Mouse (Mus musculus) C2C12 (cell line): ENCODE data around the gene Gm11099. TPM values are rescaled to one million over a fixed set of nuclear protein-coding genes. Genes with fewer than 3 reads are reported as not detected.
A peak's percentile ranks its signal among the peaks of the same experiment; 100 is the strongest.

ENCODE experiments used
- H3K27me3 ChIP-seq: one replicate; pipeline ENCODE4 v1.6.1; 2011; ENCODE audit not compliant: control insufficient read depth, insufficient read depth, insufficient read length
- H3K36me3 ChIP-seq: one replicate; pipeline ENCODE4 v1.6.1; 2011; ENCODE audit not compliant: control insufficient read depth, insufficient read depth
- H3K4me3 ChIP-seq: one replicate; pipeline ENCODE4 v1.5.1; 2011; ENCODE audit warnings: mild to moderate bottlenecking, control low read depth; ENCODE audit not compliant: poor library complexity, insufficient read depth, severe bottlenecking
- H3K79me2 ChIP-seq: one replicate; pipeline ENCODE4 v1.6.1; 2011; ENCODE audit not compliant: control insufficient read depth, insufficient read depth
- H3K79me3 ChIP-seq: one replicate; pipeline ENCODE4 v1.6.1; 2011; ENCODE audit warnings: low read depth, control low read depth
- H3ac ChIP-seq: one replicate; pipeline ENCODE3; 2011; ENCODE audit warnings: low read depth; ENCODE audit not compliant: control insufficient read depth, insufficient read length
- CEBPB ChIP-seq: IDR thresholded peaks from one replicate; pipeline ENCODE4 v1.6.1; 2011; ENCODE audit warnings: low read depth, mild to moderate bottlenecking, control low read depth, moderate library complexity
- CTCF ChIP-seq: IDR thresholded peaks from one replicate; pipeline ENCODE4 v1.5.1; 2011; ENCODE audit not compliant: control insufficient read depth, insufficient read depth, insufficient read length
- FOSL1 ChIP-seq: IDR thresholded peaks from one replicate; pipeline ENCODE4 v1.8.0; 2011; ENCODE audit warnings: mild to moderate bottlenecking, low read length; ENCODE audit not compliant: poor library complexity, insufficient read depth, severe bottlenecking
- MAX ChIP-seq: IDR thresholded peaks from one replicate; pipeline ENCODE4 v1.6.1; 2011; ENCODE audit warnings: mild to moderate bottlenecking, control low read depth
- MYOD1 ChIP-seq: IDR thresholded peaks from one replicate; pipeline ENCODE4 v1.6.1; 2011; ENCODE audit warnings: low read depth; ENCODE audit not compliant: control insufficient read depth, insufficient read length
- MYOG ChIP-seq: IDR thresholded peaks from one replicate; pipeline ENCODE4 v1.6.1; 2011; ENCODE audit not compliant: control insufficient read depth, insufficient read length; ENCODE audit errors: extremely low read depth
- USF1 ChIP-seq: IDR thresholded peaks from one replicate; pipeline ENCODE4 v1.6.1; 2011; ENCODE audit warnings: low read depth, mild to moderate bottlenecking, control low read depth, moderate library complexity
- polyA plus RNA-seq: library from polyadenylated mRNA; unstranded; fragments of >200 nt; fragmentation: generic; extraction: Trizol; gene quantifications from one replicate; pipeline ENCODE4 v1.2.1, GENCODE M21; 2012; ENCODE audit warnings: missing spikeins

Gm11099 gene
- polyA plus RNA-seq, 1 experiment: not detected

- H3K4me3 ChIP-seq: no peak overlapping the region
- peaks cover 3% of the 10 kb centered on the region for H3K27me3 ChIP-seq
- no peak for TF ChIP-seq CEBPB
- TF ChIP-seq CTCF: no peak
- TF ChIP-seq FOSL1: no peak
- no peak for TF ChIP-seq MAX
- no peak for TF ChIP-seq USF1
- TF ChIP-seq MYOG: no peak
- TF ChIP-seq MYOD1: no peak
- no peaks in the 10 kb centered on the region for H3K36me3 ChIP-seq
- no peaks in the 10 kb centered on the region for H3K79me2 ChIP-seq
- H3ac ChIP-seq: no peak overlapping the region
- H3K79me3 ChIP-seq: no peaks in the 10 kb centered on the region
Observed at GRCm38 (mm10) chr2:58841021-58841420, 18.2 kb upstream of the Gm11099 start.

- Histone ChIP-seq H3K79me3 (no peaks in the 10 kb centered on the region), H3K79me2 (no peaks in the 10 kb centered on the region), H3K36me3 (no peaks in the 10 kb centered on the region), H3ac (no peak overlapping the region), H3K4me3 (no peak overlapping the region), H3K27me3 (peaks cover 3% of the 10 kb centered on the region)
- peak; percentile 37 for TF ChIP-seq MYOD1
- no peak for TF ChIP-seq FOSL1
Observed at GRCm38 (mm10) chr2:58842443-58842842, 16.8 kb upstream of the Gm11099 start.

- TF ChIP-seq CEBPB: no peak
- TF ChIP-seq CTCF: no peak
- TF ChIP-seq MAX: no peak
- TF ChIP-seq FOSL1: no peak
- TF ChIP-seq MYOD1: no peak
- no peak for TF ChIP-seq MYOG
- TF ChIP-seq USF1: no peak
- Histone ChIP-seq H3K27me3 (peaks cover 3% of the 10 kb centered on the region), H3ac (no peak overlapping the region), H3K79me3 (no peaks in the 10 kb centered on the region), H3K79me2 (no peaks in the 10 kb centered on the region), H3K36me3 (no peaks in the 10 kb centered on the region), H3K4me3 (no peak overlapping the region)
Observed at GRCm38 (mm10) chr2:58844499-58844898, 14.7 kb upstream of the Gm11099 start.

GRCm38 (mm10) chr2:58879876-58880275, 20.6 kb downstream of the Gm11099 start:
- no peak for TF ChIP-seq FOSL1
- TF ChIP-seq MYOD1: no peak
- TF ChIP-seq MAX: no peak
- TF ChIP-seq CTCF: no peak
- no peak for TF ChIP-seq USF1
- TF ChIP-seq MYOG: no peak
- no peak for TF ChIP-seq CEBPB
- H3K36me3 ChIP-seq: no peaks in the 10 kb centered on the region

GRCm38 (mm10) chr2:58905057-58905456, 45.8 kb downstream of the Gm11099 start:
- Histone ChIP-seq H3K4me3 (no peak overlapping the region), H3K79me2 (no peaks in the 10 kb centered on the region), H3K79me3 (no peaks in the 10 kb centered on the region), H3ac (no peak overlapping the region), H3K27me3 (peaks cover 3% of the 10 kb centered on the region), H3K36me3 (no peaks in the 10 kb centered on the region)
- TF ChIP-seq FOSL1 (no peak), USF1 (no peak), CEBPB (no peak), MYOD1 (no peak), CTCF (no peak), MYOG (no peak), MAX (no peak)

More at GRCm38 (mm10) chr2:58879876-58880275, 20.6 kb downstream of the Gm11099 start:
- Histone ChIP-seq H3K27me3 (no peaks in the 10 kb centered on the region), H3ac (no peak overlapping the region), H3K79me2 (no peaks in the 10 kb centered on the region), H3K4me3 (no peak overlapping the region), H3K79me3 (no peaks in the 10 kb centered on the region)

GRCm38 (mm10) chr2:58906814-58907516, 47.7 kb downstream of the Gm11099 start:
- no peak for TF ChIP-seq MYOG
- no peak for TF ChIP-seq USF1
- no peak for TF ChIP-seq CEBPB
- TF ChIP-seq MYOD1: no peak
- TF ChIP-seq MAX: no peak
- Histone ChIP-seq H3ac (no peak overlapping the region), H3K4me3 (no peak overlapping the region), H3K79me2 (no peaks in the 10 kb centered on the region), H3K27me3 (peaks cover 3% of the 10 kb centered on the region), H3K79me3 (no peaks in the 10 kb centered on the region), H3K36me3 (no peaks in the 10 kb centered on the region)

- H3K27me3 ChIP-seq: no peaks in the 10 kb centered on the region
- no peak overlapping the region for H3ac ChIP-seq
- no peaks in the 10 kb centered on the region for H3K79me2 ChIP-seq
- no peak overlapping the region for H3K4me3 ChIP-seq
- TF ChIP-seq MAX (no peak), MYOD1 (no peak), CTCF (no peak), MYOG (no peak), CEBPB (no peak), USF1 (no peak), FOSL1 (no peak)
- no peaks in the 10 kb centered on the region for H3K79me3 ChIP-seq
- no peaks in the 10 kb centered on the region for H3K36me3 ChIP-seq
Observed at GRCm38 (mm10) chr2:58912339-58912738, 53.1 kb downstream of the Gm11099 start.
